Mouse (Mus musculus) liver, adult (tissue): ENCODE measurements around the gene Rpp21.

ENCODE experiments used
- GATA4 ChIP-seq: IDR thresholded peaks from 2 replicates; pipeline ENCODE4 v1.6.1; 2014; ENCODE audit warnings: mild to moderate bottlenecking, low read length; ENCODE audit not compliant: insufficient replicate concordance

The Rpp21 gene

DNA sequence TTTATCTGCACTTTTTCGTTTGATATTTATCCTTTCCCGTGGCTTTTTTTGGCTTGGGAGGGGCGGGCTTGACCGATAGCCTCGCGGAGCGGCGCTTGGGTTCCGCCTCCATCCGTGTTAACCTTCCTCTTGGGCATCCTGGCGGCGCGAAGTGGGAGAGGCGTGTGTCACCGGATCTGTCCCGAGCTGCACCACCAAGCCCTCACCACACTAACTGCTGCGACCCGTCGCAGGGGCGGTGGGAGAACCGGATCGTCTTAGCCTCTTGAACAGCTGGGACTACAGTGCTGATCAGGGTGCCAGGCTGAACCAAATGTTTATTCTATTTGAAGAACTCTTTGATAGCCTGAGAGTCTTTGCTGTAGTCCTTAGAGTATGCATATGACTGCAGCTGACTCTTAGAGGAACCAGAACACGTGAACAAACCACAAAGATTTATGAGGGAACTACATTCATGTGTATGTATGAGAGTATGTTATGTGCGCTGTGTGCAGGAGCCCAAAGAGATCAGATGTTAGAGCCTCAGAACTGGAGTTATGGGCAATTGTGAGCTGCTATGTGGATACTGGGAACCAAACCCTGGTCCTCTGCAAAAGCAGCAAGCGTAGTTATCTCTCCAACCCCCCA lies 5.5 kb downstream of the Rpp21 start:
- TF ChIP-seq GATA4, result no peak

- no peak for TF ChIP-seq GATA4
Measured at GRCm38 (mm10) chr17:36248886-36249285, 9.0 kb downstream of the Rpp21 start.

DNA sequence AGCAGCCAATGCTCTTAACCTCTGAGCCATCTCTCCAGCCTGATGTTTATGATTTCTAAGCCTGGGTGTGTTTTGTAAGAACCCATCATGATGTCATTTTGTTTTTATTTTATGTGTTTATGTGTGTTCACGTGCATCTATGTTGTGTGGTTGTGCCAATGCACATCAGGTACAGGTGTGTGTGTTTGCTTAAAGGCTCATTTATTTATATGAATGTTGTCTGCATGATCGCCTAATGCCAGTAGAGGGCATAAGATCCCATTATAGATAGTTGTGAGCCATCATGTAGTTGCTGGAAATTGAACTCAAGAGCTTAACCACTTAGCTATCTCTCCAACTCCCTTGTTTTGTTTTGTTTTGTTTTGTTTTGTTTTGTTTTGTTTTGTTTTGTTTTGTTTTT lies 12.1 kb downstream of the Rpp21 start:
- TF ChIP-seq GATA4, result no peak

GRCm38 (mm10) chr17:36244031-36244430 lies 13.8 kb downstream of the Rpp21 start:
- TF ChIP-seq GATA4, result no peak

DNA sequence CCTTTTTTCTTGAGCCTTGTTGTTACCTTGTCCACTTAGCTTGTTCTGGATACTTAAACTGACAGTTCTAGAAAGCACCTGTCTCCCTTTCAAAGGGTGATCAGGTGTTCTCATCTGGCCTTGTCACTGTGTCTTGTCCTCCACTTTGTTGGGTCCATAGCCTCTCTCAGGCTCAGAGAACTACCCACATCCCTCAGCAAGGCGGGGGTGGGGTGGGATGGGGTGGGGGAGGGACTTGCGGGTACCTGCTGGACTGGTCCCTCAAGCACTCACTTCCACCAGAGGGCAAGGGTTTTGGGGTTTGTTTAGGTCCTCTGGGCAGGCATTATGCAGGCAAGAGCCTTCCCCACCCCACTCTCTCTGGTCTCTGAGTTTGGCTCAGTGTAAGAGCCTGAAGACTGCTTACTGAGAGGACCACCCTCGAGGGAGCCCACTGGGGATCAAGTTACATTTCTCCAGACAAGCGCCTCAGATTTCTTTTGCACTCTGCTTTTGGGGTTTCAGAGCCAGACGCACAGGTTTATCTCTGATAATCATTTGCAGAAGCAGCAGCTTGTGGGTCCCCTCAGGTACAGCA lies 17.1 kb downstream of the Rpp21 start:
- no peak for TF ChIP-seq GATA4

DNA sequence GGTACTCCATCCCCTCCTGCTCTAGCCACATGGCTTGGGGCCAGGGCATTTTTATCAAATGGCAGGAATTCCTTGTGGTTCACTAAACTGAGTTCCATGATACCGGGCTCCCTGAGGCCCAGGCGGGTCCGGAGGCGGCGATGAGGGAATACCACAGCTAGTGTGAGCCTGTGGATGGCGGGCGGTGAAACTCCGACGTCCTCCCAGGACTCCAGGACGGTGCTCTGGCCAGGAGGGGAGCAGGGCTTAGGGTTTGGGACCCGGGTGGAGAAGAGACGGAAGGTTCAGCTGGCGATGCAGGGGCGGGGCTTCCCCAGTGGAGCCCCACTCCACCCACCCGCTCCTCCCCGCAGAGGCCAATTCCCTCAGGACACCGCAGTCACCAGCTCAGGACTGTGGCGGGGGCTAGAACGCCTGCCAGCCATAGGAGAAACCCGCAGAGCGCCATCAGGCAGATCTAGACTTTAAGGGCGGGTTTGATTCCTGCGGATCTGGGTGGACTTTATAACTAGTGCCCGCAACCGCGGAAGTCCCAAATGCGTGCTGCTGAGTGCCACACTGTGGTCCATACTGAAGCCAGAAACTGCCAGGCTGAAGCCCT lies 20.4 kb downstream of the Rpp21 start:
- no peak for TF ChIP-seq GATA4

GRCm38 (mm10) chr17:36233572-36233971 lies 24.3 kb downstream of the Rpp21 start:
- TF ChIP-seq GATA4, result no peak

DNA sequence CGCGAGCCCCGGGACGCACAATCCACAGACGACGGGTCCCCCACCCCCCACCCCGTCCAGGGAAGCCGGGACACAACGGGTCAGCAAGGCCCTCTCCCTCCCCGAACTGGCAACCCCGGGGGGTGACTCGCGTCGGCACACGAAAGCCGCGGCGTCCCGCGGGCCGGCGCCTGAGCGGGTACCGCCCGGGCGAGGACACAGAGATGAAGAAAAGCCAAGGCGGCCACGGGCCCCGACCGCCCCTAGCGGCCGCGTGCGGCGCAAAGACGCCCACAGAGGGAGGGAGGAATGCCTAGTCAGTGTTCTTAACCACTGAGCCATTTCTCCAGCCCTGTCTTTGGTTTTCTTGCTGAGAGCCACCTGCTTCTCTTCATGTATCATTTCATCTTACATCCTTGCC lies 26.6 kb downstream of the Rpp21 start:
- no peak for TF ChIP-seq GATA4

DNA sequence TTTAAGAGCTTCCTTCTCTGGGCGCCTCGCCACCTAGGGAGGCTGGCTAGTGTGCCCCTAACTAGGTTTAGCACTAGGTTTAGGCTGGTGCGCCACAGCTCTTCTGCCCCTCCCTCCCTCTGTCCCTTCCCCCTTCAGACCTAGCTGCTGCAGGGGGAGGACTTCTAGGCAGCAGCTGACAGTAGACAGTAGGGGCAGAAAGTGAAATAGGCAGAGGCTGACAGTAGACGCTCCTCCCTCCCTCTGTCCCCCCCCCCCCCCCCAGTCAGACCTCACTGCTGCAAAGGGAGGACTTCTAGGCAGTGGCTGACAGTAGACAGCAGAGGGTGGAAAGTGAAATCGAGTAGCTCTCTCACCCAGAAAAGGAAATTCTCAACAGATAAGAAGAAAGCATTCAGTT lies 28.8 kb downstream of the Rpp21 start:
- no peak for TF ChIP-seq GATA4

DNA sequence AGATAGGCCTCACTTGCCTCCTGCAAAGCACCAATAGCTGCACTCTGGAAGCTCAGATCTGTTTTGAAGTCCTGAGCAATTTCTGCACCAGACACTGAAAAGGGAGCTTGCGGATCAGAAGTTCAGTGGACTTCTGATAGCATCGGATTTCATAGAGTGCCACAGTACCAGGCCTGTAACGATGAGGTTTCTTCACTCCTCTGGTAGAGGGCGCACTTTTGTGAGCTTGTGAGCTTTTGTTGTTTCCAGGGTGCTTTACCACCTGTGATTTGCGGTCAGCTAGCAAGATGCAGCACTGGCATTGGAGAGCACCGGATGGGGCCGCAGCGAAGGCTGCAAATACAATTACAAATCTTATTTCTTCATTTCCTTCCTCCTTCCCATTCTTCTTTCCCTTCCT lies 30.9 kb downstream of the Rpp21 start:
- TF ChIP-seq GATA4, result no peak

GRCm38 (mm10) chr17:36225231-36225824 lies 32.5 kb downstream of the Rpp21 start:
- TF ChIP-seq GATA4, result no peak

GRCm38 (mm10) chr17:36224451-36224850 lies 33.4 kb downstream of the Rpp21 start:
- no peak for TF ChIP-seq GATA4

DNA sequence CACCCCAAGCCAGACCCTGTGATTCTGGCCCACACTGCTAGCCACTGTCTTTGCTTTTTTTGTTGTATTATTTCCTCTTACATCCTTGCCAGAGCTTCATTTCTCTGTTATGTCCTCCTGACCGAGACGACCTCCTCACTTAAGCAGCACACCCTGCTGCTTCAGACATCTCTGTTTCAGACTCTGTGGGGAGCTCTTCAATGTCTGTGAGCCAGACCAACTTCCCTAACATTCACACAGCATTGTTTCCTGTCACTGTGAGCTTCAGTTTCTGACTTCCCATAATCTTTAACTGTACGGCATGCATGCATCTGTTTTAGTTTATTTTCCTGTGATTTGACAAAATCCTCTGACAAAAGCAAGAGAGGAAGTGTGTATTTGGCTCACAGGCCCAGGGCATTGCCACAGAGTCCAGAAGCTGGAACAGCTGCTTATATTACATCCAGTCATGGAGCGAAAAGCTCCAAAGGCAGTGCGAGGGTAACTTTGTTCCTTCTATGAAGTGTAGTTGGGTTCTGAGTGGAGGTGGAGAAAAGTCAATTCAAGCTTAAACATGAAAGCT lies 39.2 kb downstream of the Rpp21 start:
- TF ChIP-seq GATA4, result no peak

DNA sequence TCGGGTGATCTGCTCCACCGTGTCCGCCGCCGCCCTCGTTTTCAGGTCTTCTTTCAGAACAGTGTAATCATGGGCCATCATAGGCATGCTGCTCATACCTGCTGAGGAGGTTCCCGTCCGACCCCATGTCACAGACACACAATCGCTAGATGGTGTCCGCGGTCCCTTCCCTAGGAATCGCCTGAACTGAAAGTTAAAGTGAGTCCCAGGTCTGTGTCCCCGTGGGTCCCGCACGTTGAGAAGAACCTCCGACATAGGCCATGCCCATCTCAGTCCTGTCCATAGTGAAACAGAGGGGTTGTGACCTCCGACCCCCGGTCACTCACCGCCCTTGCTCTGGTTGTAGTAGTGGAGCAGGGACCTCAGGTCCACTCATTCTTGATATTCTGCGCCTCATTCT lies 42.3 kb downstream of the Rpp21 start:
- TF ChIP-seq GATA4, result no peak

DNA sequence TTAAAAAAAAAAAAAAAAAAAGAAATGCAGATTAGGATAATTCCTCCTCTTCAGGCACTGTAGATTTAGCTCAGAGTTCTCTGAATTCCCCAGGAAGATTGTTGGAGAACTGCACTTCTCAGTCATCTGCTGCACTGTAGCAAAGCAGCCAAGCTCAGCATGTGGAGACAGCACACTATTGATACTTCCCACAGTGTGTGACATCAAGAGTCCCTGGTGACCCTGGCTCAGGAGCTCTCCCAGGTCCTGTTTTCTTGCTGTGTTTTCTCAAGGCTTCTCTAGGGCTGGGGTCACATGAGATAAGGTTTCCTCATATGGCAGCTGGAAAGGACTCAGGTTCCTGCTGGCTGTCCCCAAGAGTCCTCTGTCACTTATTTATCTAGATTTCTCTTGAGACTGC lies 51.0 kb downstream of the Rpp21 start:
- TF ChIP-seq GATA4, result no peak

DNA sequence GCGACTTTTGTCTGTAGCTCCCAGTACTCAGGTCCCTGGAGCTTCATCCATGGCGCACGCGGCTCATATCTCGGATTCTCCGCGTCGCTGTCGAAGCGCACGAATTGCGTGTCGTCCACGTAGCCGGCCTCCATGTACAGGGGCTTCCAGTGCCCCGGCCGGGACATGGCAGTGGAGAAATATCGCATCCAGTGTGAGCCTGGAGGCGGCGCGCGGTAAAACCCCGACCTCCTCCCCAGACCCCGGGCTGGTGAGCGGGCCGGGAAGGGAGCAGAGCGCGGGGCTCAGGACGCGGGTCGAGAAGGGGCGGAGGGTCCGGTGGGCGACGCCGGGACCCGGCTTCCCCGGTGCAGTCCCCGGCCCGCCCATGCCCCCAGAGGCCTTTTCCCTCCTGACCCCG lies 52.0 kb downstream of the Rpp21 start:
- no peak for TF ChIP-seq GATA4
